Mouse (Mus musculus): ENCODE measurements around the gene Il1b. TPM values are rescaled to one million over a fixed set of nuclear protein-coding genes. Genes with fewer than 3 reads are reported as not detected.

Gene Il1b
- polyA plus RNA-seq, 1 experiment from 2014 or later = 0.30 TPM

Other genes with a start within 250 kb of the Il1b start
- gene Chchd5, start 241.4 kb downstream of the Il1b start, polyA plus RNA-seq (2015; fragmentation: Nextera tagmentation; extraction: Ambion mirVana) = 26.1 and 27.0 TPM in 2 replicates
- gene Slc20a1, start 172.4 kb downstream of the Il1b start, polyA plus RNA-seq (2015; fragmentation: Nextera tagmentation; extraction: Ambion mirVana) = 28.3 and 31.3 TPM in 2 replicates
- 43.7 and 52.2 TPM in 2 replicates for gene Ckap2l, start 73.9 kb downstream of the Il1b start, polyA plus RNA-seq (2015; fragmentation: Nextera tagmentation; extraction: Ambion mirVana)
- not detected in 2 replicates for gene Il1a, start 61.2 kb downstream of the Il1b start, polyA plus RNA-seq (2015; fragmentation: Nextera tagmentation; extraction: Ambion mirVana)
- not detected in 2 replicates for gene F830045P16Rik, start 165.5 kb upstream of the Il1b start, polyA plus RNA-seq (2015; fragmentation: Nextera tagmentation; extraction: Ambion mirVana)
- gene Sirpa, start 221.7 kb upstream of the Il1b start, polyA plus RNA-seq (2015; fragmentation: Nextera tagmentation; extraction: Ambion mirVana) = 29.0 and 29.8 TPM in 2 replicates

Measured in kidney, embryonic 16.5 days (tissue).